Mouse (Mus musculus) urinary bladder, postnatal 14 days (tissue): ENCODE results near the gene Ltbp1.
A peak's percentile ranks its signal among the peaks of the same experiment; 100 is the strongest.

Experiments used
- DNase-seq: peaks from one replicate; pipeline ENCODE4 v3.0.0; 2021; ENCODE audit warnings: low spot score

Gene Ltbp1

GRCm38 (mm10) chr17:75005685-75006680 lies 615 bp downstream of the Ltbp1 start:
- DNase-seq = peak; percentile 43

GRCm38 (mm10) chr17:75010955-75011354 lies 5.6 kb downstream of the Ltbp1 start:
- no peak for DNase-seq

- no peak for DNase-seq
Measured at GRCm38 (mm10) chr17:75013211-75013610, 7.8 kb downstream of the Ltbp1 start.

GRCm38 (mm10) chr17:75013868-75014267 lies 8.5 kb downstream of the Ltbp1 start:
- DNase-seq = no peak

- no peak for DNase-seq
Measured at GRCm38 (mm10) chr17:75014601-75015356, 9.4 kb downstream of the Ltbp1 start.

- DNase-seq = no peak
Measured at GRCm38 (mm10) chr17:75015546-75015945, 10.2 kb downstream of the Ltbp1 start.

- peak; percentile 24 for DNase-seq
Measured at GRCm38 (mm10) chr17:75017423-75017822, 12.1 kb downstream of the Ltbp1 start.

- DNase-seq = no peak
Measured at GRCm38 (mm10) chr17:75018142-75018541, 12.8 kb downstream of the Ltbp1 start.

GRCm38 (mm10) chr17:75020026-75020425 lies 14.7 kb downstream of the Ltbp1 start:
- no peak for DNase-seq

- no peak for DNase-seq
Measured at GRCm38 (mm10) chr17:75020619-75021018, 15.3 kb downstream of the Ltbp1 start.

GRCm38 (mm10) chr17:75027358-75028131 lies 22.2 kb downstream of the Ltbp1 start:
- DNase-seq = peak; percentile 70

GRCm38 (mm10) chr17:75033356-75033755 lies 28.0 kb downstream of the Ltbp1 start:
- DNase-seq = no peak

- DNase-seq = peak; percentile 18
Measured at GRCm38 (mm10) chr17:75033872-75034615, 28.7 kb downstream of the Ltbp1 start.

- no peak for DNase-seq
Measured at GRCm38 (mm10) chr17:75036881-75037280, 31.5 kb downstream of the Ltbp1 start.

- DNase-seq = no peak
Measured at GRCm38 (mm10) chr17:75039017-75039416, 33.6 kb downstream of the Ltbp1 start.

- DNase-seq = no peak
Measured at GRCm38 (mm10) chr17:75049366-75049969, 44.1 kb downstream of the Ltbp1 start.

- DNase-seq = no peak
Measured at GRCm38 (mm10) chr17:75051440-75051925, 46.1 kb downstream of the Ltbp1 start.

- DNase-seq = no peak
Measured at GRCm38 (mm10) chr17:75055235-75055634, 49.9 kb downstream of the Ltbp1 start.

- no peak for DNase-seq
Measured at GRCm38 (mm10) chr17:75055961-75056360, 50.6 kb downstream of the Ltbp1 start.

- DNase-seq = no peak
Measured at GRCm38 (mm10) chr17:75056631-75057030, 51.3 kb downstream of the Ltbp1 start.

- no peak for DNase-seq
Measured at GRCm38 (mm10) chr17:75066340-75066739, 61.0 kb downstream of the Ltbp1 start.
